Mouse (Mus musculus): ENCODE measurements around the gene Olfr648. TPM values are rescaled to one million over a fixed set of nuclear protein-coding genes. Genes with fewer than 3 reads are reported as not detected.
A peak's percentile ranks its signal among the peaks of the same experiment; 100 is the strongest.

The Olfr648 gene
- polyA plus RNA-seq (2015; fragmentation: Nextera tagmentation; extraction: Ambion mirVana), result 0.13 and 0.22 TPM in 2 replicates

DNA sequence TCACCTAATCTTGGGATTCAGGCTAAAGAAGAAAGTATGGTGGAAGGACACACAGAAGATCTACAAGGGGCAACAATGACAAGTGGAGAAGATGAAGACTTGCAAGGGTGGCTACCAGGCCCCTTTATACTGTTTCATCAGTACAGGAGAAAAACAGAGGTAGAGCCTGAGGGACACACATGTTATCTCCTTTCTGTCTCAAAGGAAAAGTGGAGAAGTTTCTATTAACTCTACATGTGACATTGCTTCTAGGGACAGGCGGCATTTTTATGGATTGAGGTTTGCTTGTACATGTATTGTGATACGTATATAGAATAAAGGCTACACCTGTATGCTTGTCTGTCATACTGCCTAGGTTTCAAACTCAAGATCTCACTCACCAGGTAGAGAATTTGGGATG is at the start of gene Olfr648:
TSS of gene Olfr648 (minus strand) at position 101 of the 400 bp plus-strand sequence.
- ATAC-seq (ENCODE audit: low FRiP score, low read depth), result no peak
- Histone ChIP-seq H3K36me3 (no peaks in the 10 kb centered on the region), H3K9ac (no peak within 1 kb of the TSS), H3K4me3 (no peak within 1 kb of the TSS), H3K27ac (no peak within 1 kb of the TSS), H3K4me1 (no peaks in the 10 kb centered on the region), H3K27me3 (no peaks in the 10 kb centered on the region), H3K9me3 (no peaks in the 10 kb centered on the region), H3K4me2 (replicated peaks) (no peak within 1 kb of the TSS)
- 86% methylated on average over 2 of the region's 2 CpGs for WGBS

DNA sequence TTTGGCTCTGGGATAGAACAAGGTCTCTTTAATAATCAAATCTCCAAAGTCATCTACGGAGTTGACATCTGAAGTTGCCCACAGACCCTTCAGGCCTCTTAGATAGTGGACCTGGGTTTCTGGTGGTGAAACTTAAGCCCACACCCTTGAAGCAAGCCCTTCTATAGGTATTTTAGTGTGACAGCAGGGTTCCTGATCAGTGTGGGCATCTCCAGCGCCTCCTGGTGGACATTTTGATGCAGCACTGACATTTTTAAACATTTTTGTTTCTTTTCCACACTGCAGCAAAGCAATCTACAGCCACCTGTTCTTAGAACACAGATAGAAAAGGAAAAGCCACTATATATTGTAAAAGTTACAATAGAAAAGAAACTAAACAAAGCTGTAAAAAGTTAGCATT is 48.0 kb upstream of the Olfr648 start:
- 32% methylated on average over 2 of the region's 2 CpGs for WGBS
- Histone ChIP-seq H3K4me1 (no peaks in the 10 kb centered on the region), H3K9me3 (no peaks in the 10 kb centered on the region), H3K4me2 (replicated peaks) (no peak overlapping the region), H3K36me3 (no peaks in the 10 kb centered on the region), H3K9ac (no peak overlapping the region), H3K4me3 (no peak overlapping the region), H3K27ac (no peak overlapping the region), H3K27me3 (no peaks in the 10 kb centered on the region)
- ATAC-seq (ENCODE audit: low FRiP score, low read depth), result no peak

GRCm38 (mm10) chr7:104218701-104219569 is 35.7 kb upstream of the Olfr648 start, which contains the start of gene Trim6:
Gene Trim6, plus strand, starts transcription at chr7:104218793.
- H3K9ac ChIP-seq, result peak within 1 kb of the TSS; percentile 45

GRCm38 (mm10) chr7:104217881-104218280 is 34.7 kb upstream of the Olfr648 start:
- H3K27me3 ChIP-seq, result no peaks in the 10 kb centered on the region
- no peaks in the 10 kb centered on the region for H3K36me3 ChIP-seq
- H3K9ac ChIP-seq, result no peak overlapping the region
- no peak overlapping the region for H3K27ac ChIP-seq
- peaks cover 6% of the 10 kb centered on the region; the same call in 1 of the 2 replicates for H3K4me1 ChIP-seq
- no peak overlapping the region for H3K4me2 ChIP-seq (replicated peaks)
- 70% methylated on average over 2 of the region's 2 CpGs for WGBS
- H3K4me3 ChIP-seq, result no peak overlapping the region
- H3K9me3 ChIP-seq, result no peaks in the 10 kb centered on the region
- no peak for ATAC-seq (ENCODE audit: low FRiP score, low read depth)

More at GRCm38 (mm10) chr7:104218701-104219569, 35.7 kb upstream of the Olfr648 start, which contains the start of gene Trim6:
- no peaks in the 10 kb centered on the region for H3K27me3 ChIP-seq
- no peaks in the 10 kb centered on the region for H3K36me3 ChIP-seq
- peak within 1 kb of the TSS; percentile 63 for H3K4me2 ChIP-seq (replicated peaks)
- H3K9me3 ChIP-seq, result no peaks in the 10 kb centered on the region
- H3K27ac ChIP-seq, result no peak within 1 kb of the TSS
- 2% methylated on average over 37 of the region's 37 CpGs for WGBS
- H3K4me1 ChIP-seq, result peaks cover 6% of the 10 kb centered on the region; the same call in 1 of the 2 replicates
- ATAC-seq (ENCODE audit: low FRiP score, low read depth), result peak; percentile 71; the same call in 1 of the 2 replicates
- H3K4me3 ChIP-seq, result peak within 1 kb of the TSS; percentile 40

GRCm38 (mm10) chr7:104216011-104216535 is 32.9 kb upstream of the Olfr648 start:
- no peak overlapping the region for H3K9ac ChIP-seq
- H3K27me3 ChIP-seq, result no peaks in the 10 kb centered on the region
- no peak overlapping the region for H3K4me3 ChIP-seq
- no peaks in the 10 kb centered on the region for H3K36me3 ChIP-seq
- no peak for ATAC-seq (ENCODE audit: low FRiP score, low read depth)
- no peak overlapping the region for H3K4me2 ChIP-seq (replicated peaks)
- H3K9me3 ChIP-seq, result no peaks in the 10 kb centered on the region
- peaks cover 6% of the 10 kb centered on the region; the same call in 1 of the 2 replicates for H3K4me1 ChIP-seq
- WGBS, result 36% methylated on average over 1 of the region's 1 CpGs
- no peak overlapping the region for H3K27ac ChIP-seq

DNA sequence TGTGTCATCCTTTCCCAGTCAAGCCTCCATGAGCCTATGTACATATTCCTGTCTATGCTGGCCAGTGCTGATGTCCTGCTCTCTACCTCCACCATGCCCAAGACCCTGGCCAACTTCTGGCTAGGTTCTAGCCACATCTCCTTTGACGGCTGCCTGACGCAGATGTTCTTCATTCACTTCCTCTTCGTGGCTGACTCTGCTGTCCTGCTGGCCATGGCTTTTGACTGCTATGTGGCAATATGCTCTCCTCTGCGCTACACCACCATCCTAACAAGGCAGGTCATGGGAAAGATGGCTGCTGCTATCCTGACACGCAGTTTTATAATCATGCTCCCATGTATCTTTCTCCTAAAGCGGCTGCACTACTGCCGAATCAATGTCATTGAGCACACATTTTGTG is 23.0 kb upstream of the Olfr648 start:
- H3K27ac ChIP-seq, result no peak overlapping the region
- H3K4me1 ChIP-seq, result no peaks in the 10 kb centered on the region
- H3K4me3 ChIP-seq, result no peak overlapping the region
- no peak for ATAC-seq (ENCODE audit: low FRiP score, low read depth)
- no peaks in the 10 kb centered on the region for H3K9me3 ChIP-seq
- H3K4me2 ChIP-seq (replicated peaks), result no peak overlapping the region
- no peaks in the 10 kb centered on the region for H3K36me3 ChIP-seq
- H3K9ac ChIP-seq, result no peak overlapping the region
- WGBS, result 91% methylated on average over 7 of the region's 7 CpGs
- no peaks in the 10 kb centered on the region for H3K27me3 ChIP-seq

- H3K9ac ChIP-seq, result no peak overlapping the region
- H3K27ac ChIP-seq, result no peak overlapping the region
- ATAC-seq (ENCODE audit: low FRiP score, low read depth), result no peak
- H3K4me2 ChIP-seq (replicated peaks), result no peak overlapping the region
- WGBS, result 5% methylated on average over 5 of the region's 5 CpGs
- H3K4me1 ChIP-seq, result no peaks in the 10 kb centered on the region
- H3K4me3 ChIP-seq, result no peak overlapping the region
- no peaks in the 10 kb centered on the region for H3K27me3 ChIP-seq
- no peaks in the 10 kb centered on the region for H3K9me3 ChIP-seq
- H3K36me3 ChIP-seq, result no peaks in the 10 kb centered on the region
These were observed 16.6 kb upstream of the Olfr648 start for GRCm38 (mm10) chr7:104199822-104200221.

DNA sequence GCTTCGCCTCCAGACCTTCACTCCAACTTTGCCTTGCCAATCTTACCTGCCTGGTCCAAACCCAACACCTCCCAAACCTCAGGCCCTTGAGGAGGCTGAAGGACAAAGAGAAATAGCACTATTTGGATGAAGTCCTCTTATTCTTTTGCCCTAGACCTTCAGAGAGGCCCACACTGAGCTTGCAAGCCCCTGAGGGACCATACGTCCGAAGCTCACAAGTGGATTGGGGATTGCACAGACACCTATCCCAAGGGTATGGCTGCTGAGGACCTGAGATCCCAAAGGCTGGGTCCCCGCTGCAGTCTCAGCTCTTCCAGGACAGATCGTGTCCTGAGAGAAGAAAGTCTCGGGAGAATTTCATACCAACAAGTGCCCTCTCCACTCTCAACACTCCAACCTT is 12.7 kb upstream of the Olfr648 start, which contains the start of gene Olfr649:
TSS of gene Olfr649 (minus strand) at position 101 of the 400 bp plus-strand sequence.
- no peaks in the 10 kb centered on the region for H3K9me3 ChIP-seq
- no peaks in the 10 kb centered on the region for H3K4me1 ChIP-seq
- H3K27ac ChIP-seq, result no peak within 1 kb of the TSS
- no peaks in the 10 kb centered on the region for H3K36me3 ChIP-seq
- no peak within 1 kb of the TSS for H3K9ac ChIP-seq
- no peaks in the 10 kb centered on the region for H3K27me3 ChIP-seq
- H3K4me2 ChIP-seq (replicated peaks), result no peak within 1 kb of the TSS
- H3K4me3 ChIP-seq, result no peak within 1 kb of the TSS
- 84% methylated on average over 6 of the region's 6 CpGs for WGBS
- ATAC-seq (ENCODE audit: low FRiP score, low read depth), result no peak

GRCm38 (mm10) chr7:104191275-104191674 is 8.1 kb upstream of the Olfr648 start:
- no peak overlapping the region for H3K9ac ChIP-seq
- no peaks in the 10 kb centered on the region for H3K27me3 ChIP-seq
- no peak overlapping the region for H3K4me2 ChIP-seq (replicated peaks)
- no peak overlapping the region for H3K27ac ChIP-seq
- H3K9me3 ChIP-seq, result no peaks in the 10 kb centered on the region
- 62% methylated on average over 9 of the region's 9 CpGs for WGBS
- no peaks in the 10 kb centered on the region for H3K36me3 ChIP-seq
- no peaks in the 10 kb centered on the region for H3K4me1 ChIP-seq
- no peak overlapping the region for H3K4me3 ChIP-seq
- no peak for ATAC-seq (ENCODE audit: low FRiP score, low read depth)

DNA sequence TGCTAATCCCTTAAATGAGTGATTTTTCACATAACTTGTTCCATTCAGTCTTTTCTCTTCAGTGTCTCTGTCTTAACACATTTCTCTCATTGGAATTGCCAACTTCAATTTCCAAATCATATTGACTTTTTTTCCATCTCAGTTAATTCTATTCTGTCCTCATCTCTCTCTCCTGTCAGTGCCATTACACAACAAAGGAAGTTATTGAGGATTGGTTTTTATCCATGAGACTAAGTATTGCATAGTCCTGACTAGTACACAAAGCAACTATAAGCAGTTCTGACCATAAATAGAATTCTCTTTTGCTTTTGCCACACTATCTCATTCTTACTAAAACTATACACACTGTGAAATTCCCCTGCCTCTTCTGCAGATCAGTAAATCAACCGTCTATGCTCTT is 4.1 kb downstream of the Olfr648 start:
- Histone ChIP-seq H3K4me1 (no peaks in the 10 kb centered on the region), H3K4me2 (replicated peaks) (no peak overlapping the region), H3K4me3 (no peak overlapping the region), H3K9me3 (no peaks in the 10 kb centered on the region), H3K27me3 (no peaks in the 10 kb centered on the region), H3K36me3 (no peaks in the 10 kb centered on the region), H3K27ac (no peak overlapping the region), H3K9ac (no peak overlapping the region)
- 92% methylated on average over 1 of the region's 1 CpGs for WGBS
- no peak for ATAC-seq (ENCODE audit: low FRiP score, low read depth)

- no peak overlapping the region for H3K9ac ChIP-seq
These were observed 4.7 kb downstream of the Olfr648 start for GRCm38 (mm10) chr7:104178422-104179054.

DNA sequence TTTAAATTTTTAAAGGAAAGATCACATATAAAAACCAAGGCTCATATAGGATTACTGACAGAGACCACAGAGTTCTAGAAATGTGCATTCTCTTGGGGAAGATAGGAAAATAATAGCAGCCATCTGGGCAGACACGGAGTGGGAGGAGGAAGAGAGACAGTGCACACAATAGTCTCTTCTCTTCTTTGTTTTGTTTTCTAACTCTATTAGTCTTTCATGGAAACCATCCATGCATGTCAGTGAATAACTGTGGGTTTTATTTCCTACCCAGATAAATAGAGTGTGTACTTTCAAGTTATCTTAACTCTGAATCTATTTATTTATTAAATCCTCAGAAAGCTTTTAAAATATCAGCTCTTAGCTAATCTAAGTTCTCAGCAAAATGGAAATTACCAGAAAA is 8.1 kb downstream of the Olfr648 start:
- no peak for ATAC-seq (ENCODE audit: low FRiP score, low read depth)
- WGBS, result 82% methylated on average over 1 of the region's 1 CpGs
- Histone ChIP-seq H3K4me3 (no peak overlapping the region), H3K9me3 (no peaks in the 10 kb centered on the region), H3K9ac (no peak overlapping the region), H3K27ac (no peak overlapping the region), H3K36me3 (no peaks in the 10 kb centered on the region), H3K27me3 (no peaks in the 10 kb centered on the region), H3K4me1 (no peaks in the 10 kb centered on the region), H3K4me2 (replicated peaks) (no peak overlapping the region)

More at GRCm38 (mm10) chr7:104178422-104179054, 4.7 kb downstream of the Olfr648 start:
- no peak overlapping the region for H3K4me3 ChIP-seq
- H3K27me3 ChIP-seq, result no peaks in the 10 kb centered on the region
- H3K4me2 ChIP-seq (replicated peaks), result no peak overlapping the region
- H3K4me1 ChIP-seq, result no peaks in the 10 kb centered on the region
- no peak for ATAC-seq (ENCODE audit: low FRiP score, low read depth)
- H3K9me3 ChIP-seq, result no peaks in the 10 kb centered on the region
- H3K36me3 ChIP-seq, result no peaks in the 10 kb centered on the region
- no peak overlapping the region for H3K27ac ChIP-seq
- 83% methylated on average over 5 of the region's 5 CpGs for WGBS

Data from limb, embryonic 13.5 days (tissue).